Mouse (Mus musculus) ovary, postnatal 36 days (tissue): Measurements from ENCODE around the gene Zfhx3.

Source experiments
- DNase-seq: peaks from one replicate; pipeline ENCODE4 v3.0.0; 2022; ENCODE audit warnings: low spot score, mixed read lengths

The Zfhx3 gene

GRCm38 (mm10) chr8:108454561-108455311, 512.3 kb downstream of the Zfhx3 start:
- DNase-seq: no peak

- DNase-seq: no peak
These were observed 524.2 kb downstream of the Zfhx3 start for GRCm38 (mm10) chr8:108466653-108467052.

GRCm38 (mm10) chr8:108467172-108468035, 525.0 kb downstream of the Zfhx3 start:
- no peak for DNase-seq

- DNase-seq: no peak
These were observed 527.8 kb downstream of the Zfhx3 start for GRCm38 (mm10) chr8:108470269-108470668.

DNA sequence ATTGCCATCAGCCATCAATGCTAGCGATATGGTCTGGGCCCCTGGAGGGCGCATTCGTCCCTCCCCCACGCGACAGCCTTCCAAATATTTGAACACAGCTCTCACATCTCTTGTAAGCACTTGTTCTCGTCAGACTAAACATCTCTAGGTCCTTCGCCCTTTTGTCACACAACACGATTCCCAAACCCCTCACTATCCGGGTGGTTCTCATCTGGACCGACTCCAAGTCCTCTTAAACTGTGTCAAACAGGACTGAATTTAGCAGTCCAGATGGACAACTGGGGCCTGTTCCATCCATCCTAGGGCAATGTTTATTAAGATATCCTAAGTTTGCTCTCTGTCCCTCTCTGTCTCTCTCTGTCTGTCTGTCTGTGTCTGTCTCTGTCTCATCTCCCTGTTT, 532.1 kb downstream of the Zfhx3 start:
- DNase-seq: no peak

- no peak for DNase-seq
These were observed 535.7 kb downstream of the Zfhx3 start for GRCm38 (mm10) chr8:108478131-108478530.

DNA sequence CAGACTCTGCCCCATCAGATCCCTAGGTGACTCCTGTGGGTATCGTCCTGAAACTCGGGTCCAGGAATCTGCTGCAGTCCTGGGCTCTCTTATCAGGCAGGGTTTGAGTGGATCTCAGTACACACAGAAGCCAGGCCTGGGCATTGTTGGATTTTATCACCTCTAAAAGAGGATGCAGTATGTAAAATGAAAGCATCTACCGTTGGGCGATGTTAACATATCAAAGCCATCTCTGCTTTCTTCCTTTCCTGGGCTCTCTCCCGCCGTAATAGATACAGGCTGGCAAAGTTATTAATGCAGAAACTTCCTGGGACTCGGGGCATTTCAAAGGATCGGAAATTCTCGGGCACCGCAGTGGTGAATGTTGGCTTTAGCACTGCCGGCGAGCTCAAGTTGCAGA, 537.7 kb downstream of the Zfhx3 start:
- no peak for DNase-seq

DNA sequence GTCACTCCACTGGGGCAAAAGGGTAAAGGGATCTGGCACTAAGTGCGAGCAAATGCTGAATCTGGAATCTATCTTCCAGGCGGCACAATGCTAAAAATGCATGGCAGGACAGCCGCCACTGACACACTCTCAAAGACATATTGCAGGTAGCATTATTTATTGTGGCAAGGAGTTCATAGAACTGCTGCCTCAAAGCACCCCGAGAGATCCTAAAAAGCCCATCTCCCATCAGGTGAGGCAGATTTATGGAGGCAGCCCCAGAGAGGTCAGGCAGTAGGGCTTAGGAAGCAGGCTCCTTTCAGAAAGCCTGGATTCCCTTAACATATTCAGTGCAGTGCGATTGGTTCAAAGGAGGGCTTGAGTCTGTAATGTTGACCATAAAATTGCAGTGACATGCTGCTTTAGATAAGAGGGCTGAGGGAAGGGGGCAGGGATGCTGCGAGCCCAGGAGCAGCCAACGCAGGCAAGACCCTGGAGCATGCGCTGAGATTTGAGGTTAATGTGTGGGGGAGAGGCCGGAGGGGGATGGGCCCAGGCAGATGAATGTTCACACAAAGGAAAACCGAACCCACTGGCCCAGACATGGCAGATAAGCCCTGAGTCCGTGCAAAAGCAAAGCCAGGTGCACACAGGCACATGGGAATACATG, 538.8 kb downstream of the Zfhx3 start:
- DNase-seq: no peak

- DNase-seq: no peak
These were observed 553.7 kb downstream of the Zfhx3 start for GRCm38 (mm10) chr8:108496101-108496500.

GRCm38 (mm10) chr8:108506779-108507178, 564.3 kb downstream of the Zfhx3 start:
- no peak for DNase-seq

GRCm38 (mm10) chr8:108507769-108508168, 565.3 kb downstream of the Zfhx3 start:
- DNase-seq: no peak

DNA sequence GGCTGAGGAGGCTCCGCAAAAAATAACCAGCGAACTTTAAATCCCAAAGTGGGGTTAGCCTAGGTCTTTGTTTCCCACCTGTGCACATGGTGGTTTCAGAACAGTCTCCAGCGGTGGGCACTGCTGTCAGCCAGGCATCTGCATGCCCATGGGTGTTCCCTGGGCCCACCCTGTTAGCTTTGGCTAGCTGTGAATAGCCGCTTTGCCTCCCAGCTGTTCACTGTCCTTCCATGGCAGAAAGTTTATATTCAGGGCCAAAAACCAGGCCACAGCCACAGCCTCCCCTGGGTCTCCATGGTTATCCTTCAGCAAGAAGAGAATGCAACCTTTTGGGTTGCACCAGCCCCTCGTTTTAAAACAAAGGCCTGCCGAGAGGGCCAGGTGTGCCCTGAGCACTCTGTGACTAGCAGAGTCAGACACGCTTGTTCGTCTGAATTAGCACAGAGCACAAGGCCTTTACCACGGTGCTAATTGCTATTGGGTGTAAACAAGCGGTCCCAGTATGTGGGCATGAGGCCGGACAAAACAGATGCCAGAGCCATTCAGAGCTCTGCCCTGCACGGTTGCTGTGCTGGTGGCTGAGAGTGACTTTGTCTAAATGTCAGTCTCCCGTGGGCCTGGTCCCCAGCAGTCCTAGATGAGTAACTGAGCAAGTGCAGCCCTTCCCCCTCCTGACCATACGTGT, 568.3 kb downstream of the Zfhx3 start:
- DNase-seq: no peak

DNA sequence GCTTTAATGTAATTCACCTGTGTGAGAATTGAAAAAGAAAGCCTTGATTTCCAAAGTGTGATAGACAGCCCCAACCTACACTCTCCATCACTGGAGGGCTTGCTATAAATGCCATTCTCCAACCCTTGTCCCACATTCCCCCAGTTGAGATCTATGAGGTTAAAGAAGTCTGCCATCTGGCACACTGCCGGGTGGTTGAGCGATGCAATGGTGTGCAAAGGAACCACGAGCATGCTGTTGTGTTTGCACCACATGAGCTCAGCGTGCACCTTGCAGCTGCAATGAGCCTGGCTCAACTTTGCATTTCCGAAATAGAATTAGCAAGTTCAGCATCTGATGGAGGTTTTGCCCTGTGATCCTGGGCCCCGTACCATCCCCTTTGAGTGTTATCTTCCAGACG, 575.7 kb downstream of the Zfhx3 start:
- no peak for DNase-seq

- no peak for DNase-seq
These were observed 579.6 kb downstream of the Zfhx3 start for GRCm38 (mm10) chr8:108522050-108522449.

DNA sequence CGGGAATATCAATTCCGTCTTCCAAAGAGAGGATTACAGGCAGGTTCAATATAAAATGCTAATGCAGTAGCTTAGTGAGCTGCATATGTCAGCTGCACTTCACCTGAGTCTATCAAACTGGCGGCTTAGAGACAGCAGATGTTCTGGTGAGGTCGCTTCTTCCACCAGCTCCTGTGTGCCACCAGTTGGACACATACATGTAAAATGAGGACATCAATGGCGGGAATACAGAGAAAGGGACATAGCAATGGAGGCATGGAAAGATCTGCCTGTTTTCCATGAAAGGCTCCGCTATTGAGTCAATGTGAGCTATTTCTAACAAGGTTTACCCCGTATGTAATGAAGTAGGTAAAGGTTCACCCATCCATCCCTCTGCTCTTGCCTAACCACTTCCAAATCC, 587.0 kb downstream of the Zfhx3 start:
- DNase-seq: no peak

DNA sequence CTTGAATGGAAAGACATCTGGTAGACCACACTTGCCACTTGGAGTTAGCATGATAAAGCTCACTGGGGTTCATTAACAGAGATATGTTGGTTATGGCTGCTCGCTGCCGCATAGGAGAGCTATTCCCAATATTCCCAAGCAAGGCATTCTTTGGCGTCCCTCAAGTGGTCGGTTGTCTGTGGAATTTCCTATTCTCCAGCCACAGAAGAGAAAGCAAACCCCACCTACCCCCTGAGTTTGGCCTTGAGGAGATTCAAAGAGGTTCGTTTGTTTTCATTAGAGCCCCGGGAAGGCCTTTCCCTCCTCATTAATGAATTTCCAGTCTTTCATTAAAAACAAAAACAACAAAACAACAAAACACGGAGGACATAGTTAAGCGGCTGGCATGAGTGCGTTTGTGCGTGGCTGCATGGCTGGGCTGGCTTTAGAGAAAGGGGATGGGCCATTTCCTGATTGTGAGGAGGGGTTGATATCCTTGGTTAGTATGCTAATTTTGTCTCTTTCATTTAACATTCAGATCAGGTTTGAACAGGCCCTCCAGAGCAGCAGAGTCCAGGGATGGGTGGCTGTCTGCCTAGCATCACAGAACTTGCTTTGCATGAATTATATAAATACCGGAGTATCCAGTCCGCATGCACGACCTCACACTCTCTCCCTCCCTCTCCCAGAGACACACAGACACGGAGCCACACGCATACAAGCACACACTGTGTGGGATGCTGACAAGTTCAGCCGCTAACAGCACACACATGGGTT, 592.9 kb downstream of the Zfhx3 start:
- no peak for DNase-seq

DNA sequence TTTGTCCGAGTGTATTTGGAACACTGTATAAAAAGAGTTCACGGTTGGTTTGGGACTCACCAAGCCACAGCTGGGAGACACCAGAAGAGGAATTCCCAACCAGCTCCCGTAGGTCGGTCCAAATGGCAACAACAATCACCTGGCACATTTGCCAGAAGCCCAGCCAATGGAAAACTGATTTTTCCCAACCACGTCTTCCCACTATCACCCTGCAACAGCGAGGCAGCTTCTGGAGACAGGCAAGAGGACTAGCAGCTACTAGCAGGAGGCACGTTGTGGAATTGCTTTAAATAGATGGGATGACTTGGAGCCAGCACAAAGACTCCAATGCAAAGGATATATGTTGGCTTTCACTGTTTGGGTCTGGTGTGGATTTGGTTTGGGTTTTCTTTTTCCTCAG, 593.7 kb downstream of the Zfhx3 start:
- no peak for DNase-seq

- no peak for DNase-seq
These were observed 594.5 kb downstream of the Zfhx3 start for GRCm38 (mm10) chr8:108536911-108537351.

- DNase-seq: no peak
These were observed 595.5 kb downstream of the Zfhx3 start for GRCm38 (mm10) chr8:108537686-108538551.

DNA sequence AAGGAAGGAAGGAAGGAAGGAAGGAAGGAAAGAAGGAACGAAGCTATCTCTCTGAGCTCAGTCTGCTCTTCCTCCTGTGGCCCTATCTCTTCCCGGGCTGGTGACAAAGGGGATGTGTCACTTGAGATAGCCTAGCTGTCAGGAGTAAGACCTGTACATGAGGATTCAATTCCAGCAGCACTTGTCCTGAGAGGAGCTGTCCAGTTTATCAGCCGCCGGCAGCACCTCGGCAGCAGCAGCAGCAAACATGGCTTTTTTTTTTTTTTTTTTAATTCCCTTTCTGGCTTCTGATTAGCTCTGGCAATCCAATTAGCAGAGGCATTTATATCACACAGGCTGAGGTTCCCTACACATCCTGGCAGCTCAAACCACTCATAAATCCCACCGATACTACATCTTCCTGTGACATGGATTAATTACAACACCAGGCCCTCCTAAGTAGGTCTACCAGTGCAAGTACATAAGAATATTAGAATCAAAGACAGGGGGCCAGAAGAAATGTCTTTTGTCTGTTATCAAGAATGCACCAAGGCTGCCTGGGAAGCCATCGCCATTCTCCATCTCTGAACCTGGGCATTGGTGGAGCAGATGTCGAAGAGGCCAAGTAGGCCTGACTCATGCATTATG, 596.6 kb downstream of the Zfhx3 start:
- no peak for DNase-seq
